8 mouse cellular contexts compared by ENCODE assay signal in the genomic region with DNA sequence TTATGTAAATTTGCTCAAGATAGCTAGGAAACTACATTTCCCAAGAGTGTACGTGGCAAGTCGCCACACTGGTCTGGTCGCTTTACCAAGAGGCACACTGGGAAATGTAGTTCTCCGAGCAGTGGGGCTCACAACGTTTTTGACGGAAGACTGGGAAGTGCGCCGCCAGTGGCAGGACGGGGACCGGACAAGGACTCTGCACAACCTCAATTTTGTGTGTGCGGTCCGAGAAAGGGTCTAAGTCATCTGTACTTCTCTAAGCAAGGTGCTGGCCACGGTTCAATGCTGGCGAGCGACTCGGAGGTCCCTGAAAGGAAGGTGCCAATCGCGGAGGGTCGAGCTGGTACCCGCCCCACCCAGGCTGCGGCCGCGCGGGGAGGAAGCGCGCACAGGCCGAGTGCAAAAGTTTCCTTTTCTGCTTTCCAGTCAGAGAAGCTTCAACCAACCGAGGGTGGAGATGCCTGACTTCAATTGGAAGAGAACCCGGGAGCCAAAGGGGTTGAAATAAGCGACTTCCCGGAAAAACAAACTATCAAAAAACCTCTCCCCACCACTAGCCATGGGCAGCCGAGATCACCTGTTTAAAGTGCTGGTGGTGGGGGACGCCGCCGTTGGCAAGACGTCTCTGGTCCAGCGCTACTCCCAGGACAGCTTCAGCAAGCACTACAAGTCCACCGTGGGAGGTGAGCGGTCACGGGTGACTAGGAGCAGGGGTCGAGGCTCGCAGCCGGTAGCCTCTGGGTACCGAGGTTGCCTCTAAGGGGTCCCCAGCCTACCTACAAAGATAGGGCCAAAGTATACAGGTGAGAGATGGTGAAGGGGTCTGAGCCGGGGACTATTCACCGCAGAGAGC. TPM values are rescaled to one million over a fixed set of nuclear protein-coding genes. Genes with fewer than 3 reads are reported as not detected.
A peak's percentile ranks its signal among the peaks of the same experiment; 100 is the strongest.
DNase-seq lines count a peak whose midpoint lies in the region; ATAC-seq and TF ChIP-seq lines count a peak whose summit lies in the region.

A gene (plus strand): TSS at position 132 of the 853 bp plus-strand sequence.

- H3K27ac ChIP-seq in ES-E14 (ENCODE audit: insufficient read depth, low read depth, low read length, poor library complexity, severe bottlenecking), result no peak within 1 kb of the TSS
- no peak within 1 kb of the TSS for H3K27ac ChIP-seq in cerebellum, adult 2 months (ENCODE audit: insufficient read depth, low read length)
- H3K27ac ChIP-seq in forebrain, postnatal 0 days (ENCODE audit: low read depth, low read length), result no peak within 1 kb of the TSS
- no peak within 1 kb of the TSS for H3K27ac ChIP-seq in lung, embryonic 15.5 days

- peak within 1 kb of the TSS; percentile 76 to 79 for H3K4me3 ChIP-seq in ES-E14 (ENCODE audit: insufficient read depth in 1 of 2, low read depth in 1 of 2, low read length in 2 of 2, poor library complexity in 1 of 2, severe bottlenecking in 1 of 2)
- H3K4me3 ChIP-seq in cerebellum, adult 2 months (replicated peaks; ENCODE audit: insufficient read depth, low read depth, low read length), result peak within 1 kb of the TSS; percentile 89
- peak within 1 kb of the TSS; percentile 43 for H3K4me3 ChIP-seq in forebrain, postnatal 0 days (ENCODE audit: low read depth, low read length)
- H3K4me3 ChIP-seq in lung, embryonic 15.5 days, result peak within 1 kb of the TSS; percentile 74

- 1% methylated on average over 46 of the region's 46 CpGs for WGBS in cerebellum, adult 2 months
- 3% methylated on average over 46 of the region's 46 CpGs for WGBS in forebrain, postnatal 0 days
- 1% methylated on average over 46 of the region's 46 CpGs for WGBS in lung, embryonic 15.5 days

- H3K4me2 ChIP-seq in forebrain, postnatal 0 days (ENCODE audit: low read depth), result peak within 1 kb of the TSS; percentile 55
- peak within 1 kb of the TSS; percentile 90 for H3K4me2 ChIP-seq in lung, embryonic 15.5 days

- H3K27me3 ChIP-seq in cerebellum, adult 2 months (ENCODE audit: control insufficient read depth, insufficient read depth, low read length), result no peaks in the 10 kb centered on the region
- H3K27me3 ChIP-seq in forebrain, postnatal 0 days (ENCODE audit: insufficient read depth, low read length), result no peaks in the 10 kb centered on the region
- H3K27me3 ChIP-seq in lung, embryonic 15.5 days, result no peaks in the 10 kb centered on the region

- peak; percentile 90 for DNase-seq in ES-E14 (ENCODE audit: low read depth, low spot score)
- peak; percentile 83 to 84 for DNase-seq in cerebellum, adult 2 months
- peak; percentile 94 for DNase-seq in forebrain, postnatal 0 days
- peak; percentile 94 for DNase-seq in heart, postnatal 4 days
- DNase-seq in layer of hippocampus, adult 8-10 months (ENCODE audit: low spot score in 2 of 2), result peak; percentile 86 to 89
- peak; percentile 83 for DNase-seq in ovary, adult 18-20 months (ENCODE audit: low spot score)
- peak; percentile 95 for DNase-seq in thymus, postnatal 0 days (ENCODE audit: low spot score)

- H3K9ac ChIP-seq in ES-E14 (ENCODE audit: insufficient read depth, low read depth, low read length, poor library complexity, severe bottlenecking), result peak within 1 kb of the TSS; percentile 76
- H3K9ac ChIP-seq in forebrain, postnatal 0 days, result peak within 1 kb of the TSS; percentile 31; the same call in 1 of the 2 replicates
- peak within 1 kb of the TSS; percentile 53 for H3K9ac ChIP-seq in lung, embryonic 15.5 days

- in situ Hi-C loops in ES-E14 (cut with MboI; ENCODE audit: low sequenced_read_pairs in 2 of 2, unreplicated experiment in 2 of 2), result no loop called here

- TF ChIP-seq CTCF in cerebellum, adult 2 months (IDR thresholded peaks at IDR 0.05; ENCODE audit: borderline replicate concordance, insufficient read depth, low read depth, low read length), result peak; percentile 83
- TF ChIP-seq CTCF in forebrain, postnatal 0 days (IDR thresholded peaks at IDR 0.05; ENCODE audit: low read depth), result peak; percentile 93

- no peaks in the 10 kb centered on the region for H3K9me3 ChIP-seq in ES-E14 (ENCODE audit: control insufficient read depth, insufficient read depth, low read depth, low read length)
- H3K9me3 ChIP-seq in forebrain, postnatal 0 days (ENCODE audit: low read length), result no peaks in the 10 kb centered on the region
- no peaks in the 10 kb centered on the region for H3K9me3 ChIP-seq in lung, embryonic 15.5 days

- H3K4me1 ChIP-seq in ES-E14 (ENCODE audit: control insufficient read depth in 2 of 2, insufficient read depth in 2 of 2, low read length in 2 of 2, poor library complexity in 1 of 2), result no peaks in the 10 kb centered on the region
- H3K4me1 ChIP-seq in cerebellum, adult 2 months (ENCODE audit: control insufficient read depth, insufficient read depth, low read length), result no peaks in the 10 kb centered on the region
- H3K4me1 ChIP-seq in forebrain, postnatal 0 days (ENCODE audit: insufficient read depth), result no peaks in the 10 kb centered on the region
- H3K4me1 ChIP-seq in lung, embryonic 15.5 days, result no peaks in the 10 kb centered on the region

- peak; percentile 99 for ATAC-seq in forebrain, postnatal 0 days
- peak; percentile 96 for ATAC-seq in lung, embryonic 15.5 days (ENCODE audit: borderline replicate concordance, extremely low read depth, low FRiP score, low TSS enrichment)

- H3K36me3 ChIP-seq in ES-E14 (ENCODE audit: control insufficient read depth, insufficient read depth, low read length, poor library complexity, severe bottlenecking), result no peaks in the 10 kb centered on the region
- no peaks in the 10 kb centered on the region for H3K36me3 ChIP-seq in forebrain, postnatal 0 days (ENCODE audit: insufficient read depth)
- H3K36me3 ChIP-seq in lung, embryonic 15.5 days, result no peaks in the 10 kb centered on the region

- no peak for TF ChIP-seq POLR2A in cerebellum, adult 2 months (IDR thresholded peaks at IDR 0.05; ENCODE audit: borderline replicate concordance, insufficient read depth, low read length)

TF ChIP-seq in ES-E14, 5 proteins besides CTCF, POLR2A, EP300 and RAD21:
- TF ChIP-seq ZNF384 (IDR thresholded peaks at IDR 0.05; ENCODE audit: low read depth, low read length) (no peak), HCFC1 (IDR thresholded peaks at IDR 0.05; ENCODE audit: borderline replicate concordance, insufficient read depth, low read length) (peak; percentile 100), CHD2 (IDR thresholded peaks at IDR 0.05; ENCODE audit: low read depth, low read length) (peak; percentile 62; the same call in 1 of the 2 replicates)
TF ChIP-seq in ES-E14: peak in this region for 2.

RNA-seq across cellular contexts. Expression of the gene that starts here (rescaled TPM):
- total RNA-seq in ES-E14 (2012; rRNA removed), result 4.7 and 9.7 TPM in 2 replicates
- 11.9 and 13.3 TPM in 2 replicates for polyA plus RNA-seq in cerebellum, adult 2 months (2012; rRNA removed)
- 7.9 and 9.1 TPM in 2 replicates for total RNA-seq in forebrain, postnatal 0 days (2014; rRNA removed)
- 9.3 and 9.8 TPM in 2 replicates for polyA plus RNA-seq in forebrain, postnatal 0 days (2015; fragmentation: Nextera tagmentation; extraction: Ambion mirVana)
- total RNA-seq in heart, postnatal 4 days (2021), result 10 to 100 TPM; 10.6 to 10.8 TPM
- total RNA-seq in layer of hippocampus, adult 8-10 months (2022), result 10 to 100 TPM in 2 of 4 experiments, 1 to 10 TPM in 2; 5.9 to 11.1 (median 9.3) TPM
- 20.9 and 22.5 TPM in 2 replicates for polyA plus RNA-seq in lung, embryonic 15.5 days (2015; fragmentation: Nextera tagmentation; extraction: Ambion mirVana)
- polyA plus RNA-seq in thymus, postnatal 0 days (2015; fragmentation: Nextera tagmentation; extraction: Ambion mirVana), result 33.3 and 36.6 TPM in 2 replicates
